Mouse (Mus musculus): ENCODE results near the gene Sar1a. TPM values are rescaled to one million over a fixed set of nuclear protein-coding genes. Genes with fewer than 3 reads are reported as not detected.

Sar1a gene
- 100 to 1,000 TPM; 166 to 201 TPM for total RNA-seq (2023)

DNA sequence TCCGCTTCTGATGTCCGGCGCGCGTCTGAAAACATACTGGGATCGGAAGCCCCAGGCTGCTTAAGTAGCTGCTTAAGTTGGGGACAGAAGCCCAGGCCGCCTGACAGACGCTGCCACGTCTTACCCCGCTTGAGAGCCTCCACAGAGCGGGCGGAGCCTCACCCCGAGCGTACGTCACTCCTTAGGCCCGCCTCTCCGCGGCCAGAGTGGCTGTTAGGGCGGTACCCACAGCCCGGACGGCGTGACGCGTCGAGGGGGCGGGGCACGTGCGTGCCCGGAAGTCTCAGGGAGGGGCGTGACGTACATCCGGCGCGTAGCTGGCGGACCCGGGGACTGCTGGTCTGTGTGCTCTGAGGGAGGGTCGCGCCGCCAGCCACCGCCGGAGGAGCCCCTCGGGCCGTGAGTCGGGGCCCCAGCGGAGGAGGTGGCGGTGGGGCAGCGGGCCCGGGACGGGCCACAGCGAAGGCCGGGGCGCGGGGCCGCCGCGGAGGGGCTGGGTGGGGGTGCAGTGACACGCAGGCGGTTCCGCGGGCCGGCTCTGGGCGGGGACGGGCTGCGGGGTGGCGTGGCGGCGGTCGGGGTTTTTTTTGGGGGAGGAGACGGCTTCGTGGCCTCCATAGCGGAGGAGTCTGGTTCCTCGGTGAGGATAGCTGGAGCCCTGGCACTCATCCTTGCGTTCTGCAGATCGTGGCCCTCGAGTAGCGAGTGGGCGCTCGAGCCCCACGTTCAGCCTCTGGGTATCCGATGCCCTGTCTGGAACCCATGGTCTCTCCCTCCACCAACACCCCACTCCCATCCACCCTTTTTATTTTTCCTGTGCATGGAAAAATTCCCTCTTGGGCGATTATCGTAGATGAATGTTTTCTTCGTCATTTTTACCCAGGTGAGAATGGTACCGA is at the start of gene Sar1a:
Sar1a (plus strand) TSS at position 285 of the 899 bp plus-strand sequence.

DNA sequence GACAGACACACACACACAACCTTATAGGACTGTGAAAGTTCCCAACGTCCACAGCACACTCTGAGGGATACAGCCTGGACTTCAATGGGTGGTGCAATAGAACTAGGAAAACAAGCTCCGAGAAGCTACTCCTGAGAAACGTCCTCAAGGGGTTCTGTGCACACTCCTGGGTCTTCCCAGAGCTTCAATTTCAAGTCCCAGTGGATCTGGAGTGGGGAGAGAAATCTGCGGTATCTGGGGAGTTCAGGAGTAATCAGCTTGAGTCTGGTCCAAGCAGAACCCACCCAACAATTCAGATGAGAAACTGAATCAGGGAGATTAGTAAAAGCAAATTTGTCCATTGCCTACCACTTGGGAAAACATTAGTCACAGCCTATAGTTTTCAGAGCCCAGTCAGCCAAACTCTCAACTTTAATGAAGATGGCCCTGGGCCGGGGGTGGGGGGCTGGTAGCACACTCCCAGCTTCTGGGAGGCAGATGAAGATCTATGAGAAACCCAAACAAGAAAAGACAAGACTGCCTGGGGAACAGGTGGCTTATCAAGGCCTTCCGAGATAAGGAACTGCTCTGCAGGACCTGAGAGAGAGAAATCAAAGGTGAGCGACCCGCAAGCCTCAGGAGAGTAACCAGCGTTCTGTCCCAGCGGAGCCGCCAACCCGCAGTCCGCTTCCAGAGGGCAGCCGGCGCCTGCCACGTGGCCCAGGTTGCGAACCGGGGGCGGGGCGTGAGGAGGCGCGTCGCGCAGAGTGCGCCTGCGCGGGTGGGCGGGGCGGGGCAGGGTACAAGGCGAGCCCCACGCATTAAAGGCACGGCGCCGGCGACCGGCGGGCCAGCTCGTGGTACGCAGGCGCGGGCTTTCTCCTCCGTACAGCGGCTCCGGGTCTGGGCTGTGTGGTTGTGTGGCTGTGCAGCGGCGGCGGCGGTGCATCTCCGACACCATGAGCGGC is 32.0 kb upstream of the Sar1a start, which contains the start of gene Ppa1:
Ppa1 (plus strand) TSS at position 763 of the 947 bp plus-strand sequence.

DNA sequence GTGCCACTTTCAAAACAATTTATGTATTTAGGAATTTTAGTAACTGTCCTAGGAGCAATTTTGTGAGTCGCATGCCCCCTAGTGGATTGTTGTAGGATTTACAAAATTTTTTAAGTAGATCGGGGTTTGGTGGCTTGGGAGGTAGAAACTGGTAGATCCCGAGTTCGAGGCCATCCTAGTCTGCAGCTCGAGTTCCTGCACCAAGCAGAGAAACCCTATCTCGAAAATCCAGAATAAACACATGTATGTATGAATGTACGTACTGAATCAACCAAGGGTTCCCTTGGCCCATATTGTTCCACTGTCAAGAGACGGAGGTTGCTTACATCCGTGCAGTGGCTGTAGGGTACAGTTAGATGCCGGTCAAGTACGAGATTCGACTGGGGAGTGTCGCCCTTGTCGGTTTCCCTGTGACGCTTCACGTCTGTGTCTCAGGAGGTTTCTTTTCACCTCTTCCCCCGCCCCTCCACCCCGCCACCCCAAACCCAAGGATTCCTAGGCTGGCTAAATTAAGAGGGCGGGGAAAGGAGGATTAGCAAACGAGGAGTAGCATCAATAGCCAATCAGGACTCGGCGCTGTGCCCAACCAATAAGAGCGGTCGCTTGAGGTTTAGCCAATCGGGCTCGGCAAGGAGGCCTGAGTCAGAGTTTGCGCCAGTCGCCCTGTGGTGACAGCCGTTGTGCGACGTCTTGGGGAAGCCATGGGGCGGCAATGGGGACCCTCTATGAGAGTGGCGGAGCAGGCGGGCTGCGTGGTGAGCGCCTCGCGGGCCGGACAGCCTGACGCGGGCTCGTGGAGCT is 15.0 kb downstream of the Sar1a start, which contains the start of gene Tysnd1:
Tysnd1 (plus strand) TSS at position 645 of the 801 bp plus-strand sequence.

DNA sequence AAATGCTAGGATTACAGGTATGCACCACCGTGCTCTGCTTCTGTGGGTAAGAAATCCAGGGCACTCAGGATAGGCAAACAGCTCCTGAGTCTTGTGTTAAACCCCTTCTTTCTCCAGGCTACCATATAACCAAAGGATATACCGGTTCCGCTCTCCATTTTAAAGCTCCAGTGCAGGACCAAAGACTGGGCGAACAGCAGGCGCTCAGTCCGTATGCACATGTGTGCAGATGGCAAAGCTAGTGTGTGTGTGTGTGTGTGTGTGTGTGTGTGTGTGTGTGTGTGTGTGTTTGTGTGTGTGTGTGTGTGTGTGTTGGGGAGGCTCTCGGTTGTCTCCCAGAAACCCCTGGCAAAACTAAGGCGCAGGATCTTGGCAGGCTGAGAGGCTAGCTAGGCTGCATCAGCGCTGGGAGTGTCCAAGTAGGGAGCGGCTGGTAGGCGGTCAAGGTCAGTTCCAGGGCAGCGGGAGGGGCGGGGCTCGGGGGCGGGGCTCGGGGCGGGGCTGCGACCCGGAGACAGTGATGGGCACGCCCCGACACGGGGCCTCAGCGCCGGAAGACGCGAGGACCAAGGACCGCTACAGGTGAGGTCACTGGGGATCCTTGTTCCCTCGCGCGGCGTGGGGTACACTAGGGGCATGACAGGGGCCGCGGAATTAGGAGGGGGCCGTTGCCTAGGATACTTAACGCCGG is 34.8 kb downstream of the Sar1a start, which contains the start of gene Aifm2:
Aifm2 (plus strand) TSS at position 493 of the 691 bp plus-strand sequence.

Other genes with a start within 250 kb of the Sar1a start
- 100 to 1,000 TPM; 129 to 132 TPM for gene Eif4ebp2, start 227.6 kb upstream of the Sar1a start, total RNA-seq (2023)
- gene Lrrc20, start 204.5 kb upstream of the Sar1a start, total RNA-seq (2023), result 1 to 10 TPM; 9.2 to 9.7 TPM
- gene Npffr1, start 84.8 kb upstream of the Sar1a start, total RNA-seq (2023), result not detected
- gene Ppa1, start 31.7 kb upstream of the Sar1a start, total RNA-seq (2023), result 1 to 10 TPM; 5.3 to 6.4 TPM
- gene Tysnd1, start 15.2 kb downstream of the Sar1a start, total RNA-seq (2023), result 10 to 100 TPM; 18.0 to 20.8 TPM
- gene Aifm2, start 35.0 kb downstream of the Sar1a start, total RNA-seq (2023), result 10 to 100 TPM; 11.8 to 14.7 TPM
- gene H2afy2, start 103.8 kb downstream of the Sar1a start, total RNA-seq (2023), result under 1 TPM; 0.73 to 0.85 TPM

Data from monocyte, adult 59 days (primary cell).